Mouse (Mus musculus): ENCODE measurements around the gene Tnfaip8l1. TPM values are rescaled to one million over a fixed set of nuclear protein-coding genes. Genes with fewer than 3 reads are reported as not detected.
A peak's percentile ranks its signal among the peaks of the same experiment; 100 is the strongest.

The Tnfaip8l1 gene
- total RNA-seq, 2 experiments from 2014 or later, result 5.4 to 7.0 TPM

- H3K27ac ChIP-seq, result no peak overlapping the region
- no peak for DNase-seq (ENCODE audit: low spot score in 2 of 2)
- TF ChIP-seq CTCF (conservative IDR thresholded peaks at IDR 0.05), result no peak
- no peak overlapping the region for H3K4me3 ChIP-seq
Observed at GRCm38 (mm10) chr17:56144546-56144945, 17.7 kb upstream of the Tnfaip8l1 start.

GRCm38 (mm10) chr17:56146131-56146530 is 16.1 kb upstream of the Tnfaip8l1 start:
- DNase-seq (ENCODE audit: low spot score in 2 of 2), result no peak
- Histone ChIP-seq H3K4me3 (no peak overlapping the region), H3K27ac (no peak overlapping the region)
- no peak for TF ChIP-seq CTCF (conservative IDR thresholded peaks at IDR 0.05)

- DNase-seq (ENCODE audit: low spot score in 2 of 2), result no peak
- no peak overlapping the region for H3K27ac ChIP-seq
- no peak for TF ChIP-seq CTCF (conservative IDR thresholded peaks at IDR 0.05)
- H3K4me3 ChIP-seq, result no peak overlapping the region
Observed at GRCm38 (mm10) chr17:56147420-56147819, 14.9 kb upstream of the Tnfaip8l1 start.

GRCm38 (mm10) chr17:56148280-56148679 is 14.0 kb upstream of the Tnfaip8l1 start:
- TF ChIP-seq CTCF (conservative IDR thresholded peaks at IDR 0.05), result no peak

GRCm38 (mm10) chr17:56148790-56149618 is 13.3 kb upstream of the Tnfaip8l1 start:
- Histone ChIP-seq H3K27ac (no peak overlapping the region; the same call in 1 of the 2 replicates), H3K4me3 (peak overlapping the region; percentile 45)
- DNase-seq (ENCODE audit: low spot score in 2 of 2), result no peak
- no peak for TF ChIP-seq CTCF (conservative IDR thresholded peaks at IDR 0.05)

More at GRCm38 (mm10) chr17:56148280-56148679, 14.0 kb upstream of the Tnfaip8l1 start:
- Histone ChIP-seq H3K27ac (no peak overlapping the region), H3K4me3 (no peak overlapping the region)
- no peak for DNase-seq (ENCODE audit: low spot score in 2 of 2)

- Histone ChIP-seq H3K27ac (no peak overlapping the region), H3K4me3 (no peak overlapping the region)
- no peak for TF ChIP-seq CTCF (conservative IDR thresholded peaks at IDR 0.05)
- DNase-seq (ENCODE audit: low spot score in 2 of 2), result no peak
Observed at GRCm38 (mm10) chr17:56149897-56150296, 12.4 kb upstream of the Tnfaip8l1 start.

- Histone ChIP-seq H3K4me3 (no peak overlapping the region), H3K27ac (no peak overlapping the region)
- TF ChIP-seq CTCF (conservative IDR thresholded peaks at IDR 0.05), result no peak
- DNase-seq (ENCODE audit: low spot score in 2 of 2), result no peak
Observed at GRCm38 (mm10) chr17:56153643-56154042, 8.6 kb upstream of the Tnfaip8l1 start.

- peak; percentile 97 for TF ChIP-seq CTCF (conservative IDR thresholded peaks at IDR 0.05)
- peak in 1 of 2 experiments; percentile 69 for DNase-seq (ENCODE audit: low spot score in 2 of 2)
- Histone ChIP-seq H3K27ac (no peak overlapping the region), H3K4me3 (no peak overlapping the region)
Observed at GRCm38 (mm10) chr17:56159729-56160128, 2.5 kb upstream of the Tnfaip8l1 start.

- no peak for TF ChIP-seq CTCF (conservative IDR thresholded peaks at IDR 0.05)
- Histone ChIP-seq H3K27ac (no peak overlapping the region), H3K4me3 (no peak overlapping the region)
- no peak for DNase-seq (ENCODE audit: low spot score in 2 of 2)
Observed at GRCm38 (mm10) chr17:56163523-56164102, 1.3 kb downstream of the Tnfaip8l1 start.

- H3K4me3 ChIP-seq, result no peak overlapping the region
- no peak overlapping the region for H3K27ac ChIP-seq
- no peak for TF ChIP-seq CTCF (conservative IDR thresholded peaks at IDR 0.05)
- DNase-seq (ENCODE audit: low spot score in 2 of 2), result no peak
Observed at GRCm38 (mm10) chr17:56164510-56164909, 2.2 kb downstream of the Tnfaip8l1 start.

GRCm38 (mm10) chr17:56165671-56166070 is 3.4 kb downstream of the Tnfaip8l1 start:
- Histone ChIP-seq H3K27ac (no peak overlapping the region), H3K4me3 (no peak overlapping the region)
- DNase-seq (ENCODE audit: low spot score in 2 of 2), result no peak
- no peak for TF ChIP-seq CTCF (conservative IDR thresholded peaks at IDR 0.05)

GRCm38 (mm10) chr17:56169830-56170229 is 7.6 kb downstream of the Tnfaip8l1 start:
- Histone ChIP-seq H3K4me3 (no peak overlapping the region), H3K27ac (peak overlapping the region; percentile 36)
- DNase-seq (ENCODE audit: low spot score in 2 of 2), result no peak
- no peak for TF ChIP-seq CTCF (conservative IDR thresholded peaks at IDR 0.05)

GRCm38 (mm10) chr17:56170636-56171035 is 8.4 kb downstream of the Tnfaip8l1 start:
- DNase-seq (ENCODE audit: low spot score in 2 of 2), result no peak
- TF ChIP-seq CTCF (conservative IDR thresholded peaks at IDR 0.05), result no peak
- H3K27ac ChIP-seq, result peak overlapping the region; percentile 36; the same call in 1 of the 2 replicates
- no peak overlapping the region for H3K4me3 ChIP-seq

- no peak for DNase-seq (ENCODE audit: low spot score in 2 of 2)
- Histone ChIP-seq H3K4me3 (no peak overlapping the region), H3K27ac (no peak overlapping the region)
- no peak for TF ChIP-seq CTCF (conservative IDR thresholded peaks at IDR 0.05)
Observed at GRCm38 (mm10) chr17:56171456-56171855, 9.2 kb downstream of the Tnfaip8l1 start.

Data from layer of hippocampus, adult 2 months (tissue).